Mouse (Mus musculus) thymus, postnatal 0 days (tissue): ENCODE data around the gene Dhx58. TPM values are rescaled to one million over a fixed set of nuclear protein-coding genes. Genes with fewer than 3 reads are reported as not detected.
A peak's percentile ranks its signal among the peaks of the same experiment; 100 is the strongest.
"Not testable (repeated sequence)": the region's sequence is repeated elsewhere in the genome, so short reads cannot be mapped to it uniquely, and the experiment has no call there.

ENCODE experiments used
- DNase-seq: peaks from one replicate; pipeline ENCODE4 v3.0.0-alpha.2; 2015; ENCODE audit warnings: low spot score
- polyA plus RNA-seq: library from polyadenylated mRNA; unstranded; fragments of >200 nt; fragmentation: Nextera tagmentation; extraction: Ambion mirVana; gene quantifications from 2 replicates; pipeline ENCODE4 v1.2.1, GENCODE M21; 2015

Gene Dhx58
- polyA plus RNA-seq, 1 experiment from 2014 or later = 10.7 TPM

DNA sequence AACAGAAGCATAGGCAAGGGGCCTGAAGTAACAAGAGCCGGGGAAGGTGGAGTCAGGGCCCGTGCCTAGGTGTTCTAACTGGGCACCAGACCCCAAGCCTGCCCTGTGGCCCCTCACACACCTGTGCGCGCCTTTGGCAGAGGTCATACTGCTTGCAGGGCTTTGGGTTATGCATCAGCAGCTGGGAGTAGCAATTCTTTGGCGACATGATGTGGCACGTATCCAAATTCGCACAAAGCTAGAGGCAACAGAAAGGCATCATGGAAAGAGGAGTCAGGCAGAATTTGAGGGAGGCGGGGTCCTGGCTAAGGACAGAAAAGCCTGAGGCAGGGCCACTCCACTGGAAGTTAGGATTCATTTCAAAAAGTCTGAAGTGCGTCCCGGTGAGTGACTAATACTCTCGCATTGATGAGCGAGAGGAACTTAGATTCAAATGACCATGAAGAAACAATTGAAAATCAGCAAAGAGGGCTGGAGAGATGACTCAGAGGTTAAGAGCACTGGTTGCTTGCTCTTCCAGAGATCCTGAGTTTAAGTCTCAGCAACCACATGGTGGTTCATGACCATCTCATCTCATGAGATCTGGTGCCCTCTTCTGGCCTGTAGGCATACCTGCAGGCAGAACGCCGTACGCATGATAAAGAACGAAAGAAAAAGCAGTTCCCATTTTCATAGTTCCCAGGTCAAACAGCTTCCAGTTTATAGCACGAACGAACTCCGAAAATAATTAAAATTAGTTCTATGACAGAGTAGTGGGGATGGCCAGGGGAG lies 1.8 kb downstream of the Dhx58 start:
- peak; percentile 77 for DNase-seq

GRCm38 (mm10) chr11:100701301-100701700 lies 2.8 kb downstream of the Dhx58 start:
- peak; percentile 60 for DNase-seq

- DNase-seq = no peak
Observed at GRCm38 (mm10) chr11:100700710-100701109, 3.4 kb downstream of the Dhx58 start.

DNA sequence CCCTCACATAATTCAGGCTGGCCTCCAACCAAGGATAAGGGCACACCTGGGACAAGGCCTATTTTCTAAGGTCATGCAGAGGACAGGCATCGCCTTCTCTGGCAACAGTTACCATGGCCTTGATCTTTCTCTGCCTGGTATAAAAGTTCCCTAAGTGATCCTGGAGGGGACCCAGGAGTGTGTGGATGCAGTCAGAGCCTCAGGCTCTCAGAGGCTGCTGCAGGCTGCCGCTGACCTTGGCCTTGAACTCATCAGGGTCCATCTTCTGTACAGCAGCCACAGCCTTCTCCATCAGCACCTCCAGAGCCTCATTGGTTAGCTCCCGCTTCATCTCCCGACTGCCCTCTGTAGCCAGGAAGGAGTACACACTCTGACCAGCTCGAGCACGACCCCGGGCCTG lies 6.2 kb downstream of the Dhx58 start:
- DNase-seq = no peak

- peak; percentile 60 for DNase-seq
Observed at GRCm38 (mm10) chr11:100694926-100695325, 9.1 kb downstream of the Dhx58 start.

- no peak for DNase-seq
Observed at GRCm38 (mm10) chr11:100693154-100693553, 10.9 kb downstream of the Dhx58 start.

DNA sequence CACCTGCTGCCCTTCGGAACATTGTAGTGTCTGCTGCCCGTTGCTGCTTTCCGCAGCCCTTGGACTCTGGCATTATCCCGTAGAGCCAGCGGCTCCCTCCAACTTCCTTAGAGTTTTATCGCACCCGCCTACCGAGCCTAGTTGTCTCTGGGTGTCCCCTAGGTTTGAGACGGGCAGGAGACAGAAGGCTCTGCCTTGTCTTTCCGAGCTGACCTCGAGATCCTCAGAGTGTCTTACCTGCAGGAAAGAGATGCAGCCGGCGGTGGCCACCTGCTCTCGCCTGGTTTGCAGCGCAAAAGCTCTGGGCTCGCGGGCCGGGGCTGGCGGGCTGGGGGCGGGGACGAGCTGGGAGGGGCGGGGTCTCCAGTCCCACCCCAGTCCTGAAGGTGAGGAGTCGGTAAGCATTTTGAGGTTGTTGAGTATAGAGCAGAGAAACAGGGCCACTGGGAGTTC lies 11.9 kb downstream of the Dhx58 start, which contains the start of gene Zfp385c:
Gene Zfp385c, minus strand, starts transcription at position 292 of the 453 bp plus-strand sequence.
- DNase-seq = peak; percentile 48

DNA sequence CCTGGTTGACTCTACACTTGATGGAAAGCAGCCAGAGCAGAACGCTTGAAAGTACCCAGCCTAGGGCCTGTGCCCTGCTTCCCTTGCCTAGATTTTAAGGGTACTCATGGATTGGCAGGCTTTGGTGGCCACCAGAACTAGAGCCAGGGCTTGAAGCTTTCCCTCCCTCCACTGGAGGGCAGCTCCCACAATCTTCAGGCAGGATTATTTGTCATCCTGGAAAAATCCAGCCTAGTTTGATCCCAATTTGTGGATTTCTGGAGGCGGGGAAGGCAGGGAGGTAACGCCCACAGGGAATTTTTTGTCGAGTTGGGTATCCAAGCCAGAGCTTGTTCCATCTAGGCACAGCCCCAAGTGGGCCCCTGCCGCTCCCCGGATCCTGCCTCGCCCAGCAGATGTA lies 13.7 kb downstream of the Dhx58 start:
- no peak for DNase-seq

DNA sequence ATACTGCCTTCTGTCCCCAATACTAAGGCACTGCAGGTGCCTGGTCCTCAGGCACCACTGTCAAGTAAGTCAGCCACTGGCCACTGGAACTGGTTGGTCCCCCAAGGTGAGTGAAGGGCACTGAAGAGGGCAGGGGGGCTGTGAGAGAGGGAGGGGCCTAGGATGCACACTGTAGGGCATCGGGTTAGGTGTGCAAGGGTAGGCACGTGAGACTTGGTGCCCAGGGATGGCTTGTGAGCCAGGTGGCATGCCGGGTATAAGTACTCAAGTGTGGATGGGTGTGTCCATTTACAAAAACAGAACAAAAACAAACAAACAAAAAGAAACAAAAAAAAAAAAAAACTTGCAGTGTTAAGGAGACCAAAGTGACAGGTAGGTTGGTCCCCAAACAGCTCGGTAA lies 15.6 kb downstream of the Dhx58 start:
- no peak for DNase-seq

- DNase-seq = no peak
Observed at GRCm38 (mm10) chr11:100687265-100687664, 16.8 kb downstream of the Dhx58 start.

GRCm38 (mm10) chr11:100685371-100685770 lies 18.7 kb downstream of the Dhx58 start:
- DNase-seq = no peak

DNA sequence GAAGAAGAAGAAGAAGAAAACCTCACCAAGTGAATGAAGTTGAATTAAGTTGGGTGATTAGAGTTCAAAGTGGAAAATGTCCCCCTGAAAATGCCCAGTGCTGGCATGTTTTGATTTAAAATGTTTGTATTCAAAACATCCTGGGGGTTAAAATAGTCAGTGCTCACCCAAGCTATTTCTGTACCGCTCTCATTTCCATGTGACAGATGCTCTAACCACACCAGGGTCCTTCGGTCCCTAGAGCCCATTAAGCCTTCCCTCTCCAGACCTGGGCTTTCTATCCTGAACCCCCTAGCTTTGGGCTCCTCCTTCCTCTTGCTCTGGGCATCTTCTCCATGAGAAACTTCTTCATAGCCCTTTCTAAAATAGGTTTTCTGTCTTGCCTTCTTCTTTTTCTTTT lies 20.0 kb downstream of the Dhx58 start:
- no peak for DNase-seq

- no peak for DNase-seq
Observed at GRCm38 (mm10) chr11:100682526-100682925, 21.5 kb downstream of the Dhx58 start.

- DNase-seq = no peak
Observed at GRCm38 (mm10) chr11:100681826-100682225, 22.2 kb downstream of the Dhx58 start.

DNA sequence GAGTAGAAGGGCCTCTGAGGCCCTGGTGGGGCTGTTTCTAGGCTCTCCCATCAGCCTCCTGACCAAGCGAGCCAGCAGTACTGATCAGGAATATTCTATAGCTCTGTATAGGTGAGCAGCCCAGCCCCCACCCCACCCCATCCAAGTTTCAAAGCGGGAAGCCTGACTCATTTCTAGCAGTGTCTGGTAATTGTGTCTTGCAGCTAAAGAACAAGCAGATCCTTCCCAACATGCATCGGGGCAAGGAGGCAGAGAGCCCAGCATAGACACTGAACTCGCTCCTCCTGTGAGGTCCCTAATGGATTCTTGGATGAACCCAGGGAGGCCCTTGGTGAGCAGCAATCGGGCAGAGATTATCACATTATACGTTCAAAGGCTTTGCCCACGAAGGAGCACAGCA lies 26.3 kb downstream of the Dhx58 start:
- DNase-seq = no peak

DNA sequence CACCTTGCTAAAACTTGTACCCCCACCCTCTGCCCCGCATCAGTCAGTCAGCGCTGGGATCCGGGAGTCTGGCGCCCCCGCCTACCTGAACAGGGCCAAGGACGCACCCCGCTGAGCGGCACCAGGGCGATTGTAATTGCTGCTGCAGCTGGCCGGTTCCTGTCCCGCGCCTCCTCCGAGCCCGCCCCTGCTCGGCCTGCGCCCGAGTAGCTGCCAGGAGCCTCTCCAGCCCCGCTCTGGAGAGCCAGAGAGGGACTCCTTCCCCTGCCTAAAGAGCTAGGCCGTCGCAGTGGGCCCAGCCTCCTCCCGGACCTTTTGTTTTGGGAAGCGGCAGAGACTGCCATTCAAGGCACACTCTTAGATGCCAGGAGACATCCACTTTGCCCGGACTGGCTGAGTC lies 30.9 kb downstream of the Dhx58 start:
- DNase-seq = no peak

DNA sequence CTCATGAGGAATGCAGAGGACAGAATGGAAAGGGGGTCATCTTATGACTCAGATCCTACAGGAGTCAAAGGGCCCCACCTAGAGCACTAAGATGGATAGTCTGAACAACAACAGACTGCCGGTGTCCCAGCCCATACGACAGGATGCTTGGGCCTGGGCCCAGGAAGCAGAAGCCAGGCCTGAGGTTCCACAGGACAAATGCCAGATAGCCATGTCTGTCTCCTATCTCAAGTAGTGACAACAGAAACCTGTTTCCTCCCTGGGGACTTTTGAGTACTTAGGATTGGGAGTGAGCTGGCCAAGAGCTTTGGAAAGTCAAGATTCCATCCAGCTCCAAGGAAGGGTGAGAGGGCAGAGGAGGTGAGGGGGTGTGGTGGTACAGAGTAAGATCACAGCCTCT lies 32.1 kb downstream of the Dhx58 start:
- no peak for DNase-seq

GRCm38 (mm10) chr11:100671049-100671448 lies 33.0 kb downstream of the Dhx58 start:
- DNase-seq = no peak

GRCm38 (mm10) chr11:100659806-100660205 lies 44.3 kb downstream of the Dhx58 start:
- DNase-seq = no peak

- DNase-seq = no peak
Observed at GRCm38 (mm10) chr11:100656458-100656857, 47.6 kb downstream of the Dhx58 start.

- not testable (repeated sequence) for DNase-seq
Observed at GRCm38 (mm10) chr11:100655589-100655988, 48.5 kb downstream of the Dhx58 start.

DNA sequence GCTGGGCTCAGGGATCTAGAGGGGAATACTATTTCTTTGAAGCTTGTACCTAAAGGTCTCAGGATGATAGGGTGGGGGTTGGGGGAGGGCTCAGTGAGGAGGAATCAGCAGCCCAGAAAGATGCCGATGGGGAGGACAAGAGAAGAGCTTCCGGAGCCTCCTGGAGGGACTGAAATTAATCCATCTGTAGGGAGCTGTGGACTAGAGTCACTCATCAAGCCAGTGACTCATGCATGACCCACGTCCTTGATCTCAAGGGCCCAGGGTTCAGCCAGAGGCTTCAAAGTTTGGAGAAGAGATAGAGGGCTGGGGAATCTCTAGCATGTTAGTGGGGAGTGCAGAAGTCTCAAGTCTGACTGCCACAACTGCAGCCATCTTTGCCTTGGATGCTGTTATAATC lies 52.3 kb downstream of the Dhx58 start:
- no peak for DNase-seq

GRCm38 (mm10) chr11:100651205-100651604 lies 52.9 kb downstream of the Dhx58 start:
- no peak for DNase-seq
